Mouse (Mus musculus) heart, adult 2 months (tissue): ENCODE measurements around the gene Gdf5.

Source experiments
- CTCF ChIP-seq: fragments of 200-600 bp; IDR thresholded peaks from 2 replicates; pipeline ENCODE4 v1.8.1; 2022; ENCODE audit warnings: antibody characterized with exemption, mild to moderate bottlenecking, moderate library complexity
- EP300 ChIP-seq: fragments of 200-500 bp; IDR thresholded peaks from 2 replicates; pipeline ENCODE4 v1.6.1; 2011; ENCODE audit warnings: low read depth, low read length, control low read depth; ENCODE audit not compliant: insufficient read depth
- POLR2A ChIP-seq: fragments of 200-500 bp; IDR thresholded peaks from 2 replicates; pipeline ENCODE4 v1.6.1; 2011; ENCODE audit warnings: mild to moderate bottlenecking, low read depth, low read length, control low read depth; ENCODE audit not compliant: insufficient read depth

- TF ChIP-seq POLR2A (no peak), CTCF (no peak), EP300 (no peak)
Observed at GRCm38 (mm10) chr2:155959981-155960380, 14.8 kb upstream of the Gdf5 start.
